Mouse (Mus musculus) splenic B cell, adult 2 months (primary cell): ENCODE measurements around the gene Ahrr.

Experiments
- DNase-seq: peaks from one replicate; pipeline ENCODE4 v3.0.0-alpha.2; 2011; ENCODE audit warnings: low read depth, low spot score
- H3K27me3 ChIP-seq: 2 replicates; pipeline ENCODE4 v1.6.1; 2012; ENCODE audit warnings: mild to moderate bottlenecking, low read length, moderate library complexity, mixed read lengths; ENCODE audit not compliant: control insufficient read depth, poor library complexity, insufficient read depth, severe bottlenecking
- H3K36me3 ChIP-seq: 2 replicates; pipeline ENCODE4 v1.6.1; 2012; ENCODE audit warnings: mild to moderate bottlenecking, low read length, moderate library complexity, mixed read lengths; ENCODE audit not compliant: control insufficient read depth, poor library complexity, insufficient read depth, severe bottlenecking

Ahrr gene

DNA sequence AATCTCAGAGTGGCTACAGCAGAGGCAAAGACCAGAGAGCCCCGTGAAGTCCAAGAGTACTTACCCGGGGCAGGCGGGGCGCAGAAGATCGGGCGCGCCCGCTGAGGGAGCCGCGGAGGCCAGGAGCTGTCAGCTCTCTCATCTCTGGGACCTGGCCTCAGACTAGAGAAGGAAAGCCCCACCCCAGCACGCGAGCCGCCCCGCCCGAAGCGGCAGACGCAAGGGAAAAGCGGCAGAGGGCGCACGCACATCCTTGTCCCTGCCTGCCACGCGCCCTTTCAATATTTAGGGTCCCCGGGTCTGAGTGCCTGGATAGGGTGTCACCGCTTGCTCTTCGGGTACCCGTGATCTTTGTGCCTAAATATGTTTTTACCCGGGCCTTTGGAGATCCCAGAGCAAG lies at the start of gene Ahrr:
Gene Ahrr (minus strand): TSS at position 165 of the 400 bp plus-strand sequence.
- DNase-seq = no peak
- Histone ChIP-seq H3K36me3 (no peaks in the 10 kb centered on the region), H3K27me3 (no peaks in the 10 kb centered on the region)

DNA sequence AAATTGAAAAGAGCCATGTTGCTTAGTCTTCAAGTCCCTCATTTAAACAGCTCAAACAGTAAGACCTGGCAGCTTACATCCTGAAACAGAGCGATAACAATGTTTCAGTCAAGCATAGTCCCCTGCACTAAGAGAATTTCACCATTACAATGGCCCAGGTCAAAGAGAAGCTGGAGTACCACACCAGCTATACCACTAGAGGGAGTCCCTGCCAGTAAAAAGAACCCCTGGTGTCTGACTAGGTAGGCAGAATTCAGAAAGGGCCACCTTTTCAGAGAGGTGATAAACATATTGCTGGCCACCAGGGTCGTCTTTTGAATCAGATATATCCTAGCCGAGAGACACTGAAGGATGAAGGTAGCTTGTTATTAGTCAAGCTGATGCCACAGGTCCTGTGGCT lies 48.9 kb upstream of the Ahrr start:
- DNase-seq = peak; percentile 80
- peaks cover 18% of the 10 kb centered on the region for H3K36me3 ChIP-seq
- H3K27me3 ChIP-seq = no peaks in the 10 kb centered on the region

GRCm38 (mm10) chr13:74329321-74329720 lies 37.2 kb upstream of the Ahrr start:
- Histone ChIP-seq H3K27me3 (no peaks in the 10 kb centered on the region), H3K36me3 (peaks cover 31% of the 10 kb centered on the region)
- no peak for DNase-seq

DNA sequence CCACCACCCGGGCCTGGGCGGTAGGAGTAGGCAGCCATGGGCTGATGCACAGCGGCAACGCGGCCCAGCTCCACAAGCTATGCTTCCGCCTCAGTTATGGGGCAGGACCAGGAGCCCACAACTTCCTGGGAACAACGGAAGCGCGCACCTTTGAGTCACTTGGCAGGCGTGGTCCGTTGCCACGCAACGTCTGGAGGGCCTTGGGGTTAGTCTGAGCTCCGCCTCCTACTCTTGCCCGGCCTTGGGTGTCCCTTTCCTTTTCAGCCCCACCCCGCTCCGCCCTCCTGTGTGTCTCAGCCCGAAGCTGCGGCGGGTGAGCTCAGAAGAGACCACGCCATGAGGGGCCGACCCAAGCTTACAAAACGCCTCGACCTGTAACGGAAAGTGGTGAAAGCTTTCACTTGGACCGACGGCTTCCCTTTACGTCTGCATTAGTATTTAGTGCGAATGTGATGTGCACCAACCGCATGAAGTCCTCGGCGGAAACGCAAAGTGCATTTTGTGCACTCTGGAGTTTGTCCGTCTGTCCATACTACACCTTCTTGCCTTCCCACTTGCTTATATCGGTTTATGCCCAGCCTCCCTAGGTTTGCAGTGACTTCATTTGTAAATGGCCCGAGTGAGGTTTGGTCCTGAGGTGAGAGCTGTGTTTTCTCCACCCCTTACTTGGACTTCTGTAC lies 25.2 kb upstream of the Ahrr start, which contains the start of gene Pdcd6:
Gene Pdcd6 (minus strand): TSS at position 411 of the 680 bp plus-strand sequence.
- DNase-seq = peak; percentile 93
- H3K27me3 ChIP-seq = no peaks in the 10 kb centered on the region
- peaks cover 2% of the 10 kb centered on the region; the same call in 1 of the 2 replicates for H3K36me3 ChIP-seq

DNA sequence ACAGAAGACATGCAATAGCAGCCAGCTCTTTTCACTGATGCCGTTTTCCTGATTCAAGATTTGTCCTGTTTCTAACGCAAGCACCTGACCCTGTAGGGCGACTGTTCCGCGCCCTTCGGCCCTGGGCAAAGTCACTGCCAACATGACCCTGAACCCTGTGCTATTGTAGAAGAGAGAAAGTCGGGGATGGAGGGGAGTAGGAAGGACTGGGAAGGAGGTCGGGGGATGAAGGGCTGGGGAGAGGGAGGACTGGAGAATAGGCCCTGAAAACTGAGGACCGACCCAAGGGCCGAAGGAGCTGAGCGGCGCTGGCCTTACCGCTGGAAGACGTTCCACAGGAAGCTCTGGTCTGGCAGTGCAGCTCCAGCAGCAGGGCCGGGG lies 24.6 kb upstream of the Ahrr start:
- DNase-seq = no peak
- H3K27me3 ChIP-seq = no peaks in the 10 kb centered on the region
- H3K36me3 ChIP-seq = peaks cover 2% of the 10 kb centered on the region; the same call in 1 of the 2 replicates

DNA sequence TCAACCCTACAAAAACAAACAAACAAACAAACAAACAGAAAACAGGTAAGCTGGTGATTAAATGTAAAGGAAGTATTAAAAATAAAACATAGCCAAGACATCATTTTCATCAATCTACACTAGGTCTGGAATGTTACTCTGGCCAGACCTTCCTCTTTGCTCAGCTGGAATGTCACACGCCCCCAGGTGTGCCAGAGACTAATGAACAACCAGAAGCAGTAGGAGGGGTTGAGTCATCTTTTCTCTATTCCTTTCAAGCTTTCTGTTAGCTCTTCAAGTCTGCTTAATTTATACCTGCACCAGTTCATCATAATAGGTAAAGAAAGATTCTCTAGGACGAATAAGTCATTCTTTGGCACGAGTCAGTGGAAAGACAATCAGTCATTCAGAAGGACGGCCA lies 24.3 kb upstream of the Ahrr start:
- no peak for DNase-seq
- no peaks in the 10 kb centered on the region for H3K27me3 ChIP-seq
- H3K36me3 ChIP-seq = peaks cover 2% of the 10 kb centered on the region; the same call in 1 of the 2 replicates

DNA sequence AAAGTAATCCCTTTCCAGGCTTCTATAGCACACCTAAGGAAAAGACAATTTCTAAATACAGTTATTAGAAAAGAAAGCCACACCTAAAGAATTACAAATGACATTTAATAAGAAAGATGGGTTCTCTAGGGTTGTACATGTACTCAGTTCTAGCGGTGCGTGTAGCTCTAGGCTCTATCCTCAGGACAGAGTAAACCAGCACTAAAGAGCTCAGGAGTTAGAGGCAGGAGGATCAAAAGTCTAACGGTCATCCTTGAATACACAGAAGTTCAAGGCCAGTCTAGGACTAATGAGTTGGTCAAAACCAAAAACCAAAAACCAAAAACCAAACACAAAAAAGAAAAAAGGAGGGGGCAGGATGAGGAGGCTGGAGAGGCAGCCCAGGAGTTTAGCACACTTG lies 22.5 kb upstream of the Ahrr start:
- 0 out of 2 replicates have a peak, but pooled peaks cover 2% of the 10 kb centered on the region for H3K36me3 ChIP-seq
- H3K27me3 ChIP-seq = no peaks in the 10 kb centered on the region
- no peak for DNase-seq

- H3K27me3 ChIP-seq = no peaks in the 10 kb centered on the region
- peaks cover 1% of the 10 kb centered on the region; the same call in 1 of the 2 replicates for H3K36me3 ChIP-seq
- no peak for DNase-seq
Measured at GRCm38 (mm10) chr13:74305780-74306179, 13.6 kb upstream of the Ahrr start.

- H3K36me3 ChIP-seq = peaks cover 1% of the 10 kb centered on the region; the same call in 1 of the 2 replicates
- DNase-seq = no peak
- no peaks in the 10 kb centered on the region for H3K27me3 ChIP-seq
Measured at GRCm38 (mm10) chr13:74305380-74305779, 13.2 kb upstream of the Ahrr start.

DNA sequence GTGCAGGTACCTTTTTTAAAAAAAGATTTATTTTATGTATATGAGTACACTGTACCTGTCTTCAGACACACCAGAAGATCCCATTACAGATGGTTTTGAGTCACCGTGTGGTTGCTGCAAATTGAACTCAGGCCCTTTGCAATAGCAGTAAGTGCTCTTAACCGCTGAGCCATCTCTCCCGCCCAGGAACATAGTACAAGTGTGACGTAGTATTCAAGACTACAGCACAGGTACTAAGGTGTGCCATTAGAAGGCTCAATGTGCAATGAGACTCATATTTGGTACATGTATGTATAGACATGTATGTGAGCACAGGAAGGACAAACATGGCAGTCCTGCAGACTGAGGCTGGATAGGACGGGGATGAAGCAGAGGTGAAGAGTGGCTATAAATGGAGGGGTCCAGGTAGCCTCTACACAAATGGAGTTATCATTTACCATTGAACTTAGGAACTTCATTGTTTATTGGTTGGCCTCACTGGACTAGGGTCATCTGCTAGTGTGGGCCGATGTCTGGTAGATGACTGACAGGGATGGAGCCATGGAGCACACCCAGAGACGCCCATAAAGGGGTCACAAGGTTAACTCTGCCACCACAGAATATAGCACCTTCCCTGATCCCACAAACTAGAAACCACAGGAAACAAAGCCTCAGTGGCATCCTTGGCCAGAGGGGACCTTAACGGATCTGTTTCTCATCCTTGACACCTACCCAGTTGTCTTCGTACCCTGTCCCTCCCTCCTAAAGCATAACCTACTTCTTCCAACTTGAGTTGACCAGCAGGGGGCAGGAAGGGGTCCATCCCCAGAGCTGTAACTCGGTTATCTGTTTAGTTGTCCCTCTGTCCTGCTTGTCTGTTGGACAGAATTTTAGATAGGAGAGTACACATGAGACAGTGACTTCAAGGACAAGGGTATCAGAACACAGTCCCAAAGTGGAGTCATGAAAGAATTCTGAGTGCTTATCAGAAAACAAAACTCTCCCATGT lies 10.2 kb upstream of the Ahrr start:
- no peaks in the 10 kb centered on the region for H3K27me3 ChIP-seq
- DNase-seq = peak; percentile 11
- H3K36me3 ChIP-seq = peaks cover 1% of the 10 kb centered on the region; the same call in 1 of the 2 replicates

DNA sequence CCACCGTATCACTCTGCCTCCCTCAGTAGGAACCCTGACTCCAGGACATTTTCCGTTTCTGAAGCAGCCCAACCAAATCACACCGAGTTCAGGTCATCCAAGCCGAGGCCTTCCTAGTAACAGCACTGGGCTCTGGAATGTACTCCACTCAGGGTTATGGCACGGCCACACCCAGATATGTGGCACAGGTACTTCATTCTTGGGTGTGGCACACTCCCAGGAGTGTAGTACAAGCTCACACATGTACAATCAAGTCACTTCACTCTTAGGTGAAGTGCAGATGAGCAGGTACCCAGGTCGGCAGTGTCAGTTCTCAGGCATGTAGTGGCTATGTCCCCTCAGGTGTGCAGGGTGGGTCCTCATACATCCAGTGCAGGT lies 9.5 kb upstream of the Ahrr start:
- peaks cover 1% of the 10 kb centered on the region; the same call in 1 of the 2 replicates for H3K36me3 ChIP-seq
- no peak for DNase-seq

DNA sequence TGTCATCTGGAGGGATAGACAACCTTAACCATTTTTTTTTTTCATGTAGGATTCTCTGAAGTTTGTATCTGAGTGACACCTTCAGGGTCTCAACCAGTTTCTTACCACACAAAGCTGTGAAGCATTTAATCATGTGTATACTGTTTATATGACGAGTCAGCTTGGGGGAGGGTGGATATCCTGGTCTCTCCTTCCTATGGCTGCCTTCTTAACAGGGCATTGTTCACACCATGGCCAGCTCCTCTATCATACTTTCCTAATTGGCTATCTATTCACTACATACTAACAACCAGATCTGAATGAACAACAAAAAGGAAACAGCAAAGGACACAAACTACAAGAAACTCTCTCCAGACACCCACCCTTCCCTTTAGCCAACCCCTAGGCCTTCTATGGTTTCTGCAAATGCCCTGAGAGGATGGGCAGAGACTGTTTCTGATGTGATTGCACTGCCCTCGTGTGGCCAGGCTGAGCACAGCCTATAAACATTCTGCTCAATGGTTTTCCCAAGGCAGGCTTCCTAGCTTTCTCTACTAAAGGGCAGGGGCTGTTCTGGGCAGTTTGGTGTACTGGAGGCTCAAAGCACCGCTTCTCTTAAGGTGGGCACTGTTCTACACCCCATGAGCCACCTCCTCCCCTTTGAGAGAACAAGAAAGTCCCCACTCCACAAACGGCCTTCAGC lies 8.9 kb upstream of the Ahrr start:
- H3K36me3 ChIP-seq = peaks cover 1% of the 10 kb centered on the region; the same call in 1 of the 2 replicates
- no peaks in the 10 kb centered on the region for H3K27me3 ChIP-seq
- DNase-seq = peak; percentile 70

More for the DNA sequence above, 9.5 kb upstream of the Ahrr start:
- no peaks in the 10 kb centered on the region for H3K27me3 ChIP-seq

GRCm38 (mm10) chr13:74296376-74296775 lies 4.2 kb upstream of the Ahrr start:
- no peak for DNase-seq
- no peaks in the 10 kb centered on the region for H3K36me3 ChIP-seq
- no peaks in the 10 kb centered on the region for H3K27me3 ChIP-seq

DNA sequence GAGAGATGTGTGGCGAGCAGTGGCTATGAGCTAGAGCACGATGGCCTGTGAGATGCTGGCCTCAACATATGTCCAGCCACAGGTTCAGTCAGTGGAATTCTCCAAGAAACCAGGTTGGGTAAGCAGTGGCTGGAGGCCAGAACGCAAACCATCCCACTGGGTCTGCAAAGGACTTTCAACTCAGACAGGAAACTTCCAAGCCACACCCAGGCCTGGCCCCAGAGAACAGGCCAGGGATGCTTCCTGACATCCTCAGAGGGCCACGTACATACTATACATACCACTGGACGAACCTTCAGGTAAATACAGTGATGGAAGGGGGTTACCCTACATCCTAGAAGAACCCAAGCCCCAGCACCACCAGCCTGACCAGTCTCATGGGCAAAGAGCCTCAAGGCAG lies 2.5 kb downstream of the Ahrr start:
- Histone ChIP-seq H3K36me3 (no peaks in the 10 kb centered on the region), H3K27me3 (no peaks in the 10 kb centered on the region)
- DNase-seq = no peak
